Mouse (Mus musculus): ENCODE data around the gene Nfasc. TPM values are rescaled to one million over a fixed set of nuclear protein-coding genes. Genes with fewer than 3 reads are reported as not detected.
A peak's percentile ranks its signal among the peaks of the same experiment; 100 is the strongest.

Nfasc gene
- total RNA-seq, 4 experiments from 2014 or later = 0.24 to 0.88 (median 0.35) TPM

GRCm38 (mm10) chr1:132647958-132648357 lies 93.6 kb downstream of the Nfasc start:
- DNase-seq (ENCODE audit: low spot score) = no peak

GRCm38 (mm10) chr1:132641049-132641795 lies 100.4 kb downstream of the Nfasc start:
- no peak for DNase-seq (ENCODE audit: low spot score)

- peak; percentile 20 for DNase-seq (ENCODE audit: low spot score)
These were observed 101.3 kb downstream of the Nfasc start for GRCm38 (mm10) chr1:132640256-132640655.

GRCm38 (mm10) chr1:132637346-132637745 lies 104.3 kb downstream of the Nfasc start:
- DNase-seq (ENCODE audit: low spot score) = no peak

DNA sequence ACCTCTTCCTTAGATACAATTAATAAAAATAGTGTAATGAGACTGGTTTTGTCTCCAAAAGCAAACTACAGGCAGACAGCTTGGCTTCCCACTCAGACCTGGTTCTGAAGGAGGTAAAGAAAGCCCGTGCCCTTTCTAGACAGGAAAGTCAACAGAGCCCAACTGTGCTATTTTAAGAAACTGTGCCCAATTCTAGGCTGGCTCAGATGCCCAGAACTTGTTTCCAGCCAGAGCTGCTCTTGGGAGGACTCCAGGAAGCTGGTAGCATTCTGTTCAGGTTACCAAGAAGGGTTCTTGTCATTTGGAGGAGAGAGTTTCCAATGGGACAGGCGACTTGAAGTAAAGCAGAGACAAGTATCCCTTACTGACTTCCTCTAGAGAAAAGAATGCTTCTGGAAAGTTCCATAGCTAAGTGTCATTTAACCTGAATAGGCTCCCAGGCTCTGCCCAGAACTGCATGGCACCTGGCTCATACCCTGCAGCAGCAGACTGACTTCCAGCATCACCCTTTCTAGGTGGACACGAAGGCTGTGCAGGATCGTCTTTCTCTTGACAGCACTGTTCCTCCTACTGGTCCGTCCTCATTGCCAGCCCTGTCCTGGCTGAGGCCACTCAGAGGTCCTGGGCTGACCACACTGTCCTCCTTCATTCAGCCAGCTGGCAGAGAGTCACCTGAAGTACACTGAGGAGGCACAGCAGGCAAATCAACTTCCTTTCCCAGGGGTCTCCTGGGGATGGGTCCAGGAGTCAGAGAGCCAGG lies 111.8 kb downstream of the Nfasc start:
- peak; percentile 48 for DNase-seq (ENCODE audit: low spot score)

DNA sequence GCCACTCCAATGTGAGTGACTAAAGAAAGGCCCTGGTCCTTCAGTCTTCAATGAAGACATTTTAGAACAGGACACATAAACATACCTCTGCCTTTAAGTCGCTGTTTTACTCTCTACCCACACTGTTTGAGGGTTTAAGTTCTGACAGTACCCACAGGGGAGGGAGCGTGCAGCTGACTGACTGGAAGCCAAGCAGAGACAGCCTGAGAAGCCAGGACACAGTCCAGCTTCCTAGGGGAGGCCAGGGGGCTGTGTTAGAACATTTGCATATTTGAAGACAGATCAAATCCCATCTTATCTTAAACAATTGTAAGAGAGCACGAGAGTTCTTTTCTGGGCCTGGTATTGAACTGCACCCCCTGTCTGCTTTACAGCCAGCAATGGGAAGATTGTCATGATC lies 113.0 kb downstream of the Nfasc start:
- DNase-seq (ENCODE audit: low spot score) = no peak

DNA sequence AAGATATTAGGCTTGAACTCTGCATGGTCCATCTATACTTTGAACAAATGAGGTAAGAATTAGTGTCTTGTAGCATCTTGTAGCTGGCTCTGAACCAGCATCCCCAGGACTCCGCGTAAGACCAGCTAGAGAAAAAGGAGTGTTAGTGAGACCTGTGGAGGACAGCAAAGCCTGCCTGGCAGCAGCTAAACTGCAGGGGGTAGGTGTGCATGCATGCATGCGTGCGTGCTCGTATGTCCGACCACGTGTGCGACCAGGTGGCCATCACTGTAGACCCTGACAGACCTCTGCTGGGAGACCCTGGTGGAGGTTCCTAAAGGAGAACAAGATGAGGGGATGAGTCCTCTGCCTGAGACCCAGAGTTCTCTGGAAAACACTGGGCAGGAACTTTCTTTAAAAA lies 113.4 kb downstream of the Nfasc start:
- DNase-seq (ENCODE audit: low spot score) = no peak

GRCm38 (mm10) chr1:132626125-132626756 lies 115.4 kb downstream of the Nfasc start:
- DNase-seq (ENCODE audit: low spot score) = no peak

- DNase-seq (ENCODE audit: low spot score) = no peak
These were observed 116.6 kb downstream of the Nfasc start for GRCm38 (mm10) chr1:132625034-132625433.

GRCm38 (mm10) chr1:132624466-132624865 lies 117.1 kb downstream of the Nfasc start:
- DNase-seq (ENCODE audit: low spot score) = no peak

DNA sequence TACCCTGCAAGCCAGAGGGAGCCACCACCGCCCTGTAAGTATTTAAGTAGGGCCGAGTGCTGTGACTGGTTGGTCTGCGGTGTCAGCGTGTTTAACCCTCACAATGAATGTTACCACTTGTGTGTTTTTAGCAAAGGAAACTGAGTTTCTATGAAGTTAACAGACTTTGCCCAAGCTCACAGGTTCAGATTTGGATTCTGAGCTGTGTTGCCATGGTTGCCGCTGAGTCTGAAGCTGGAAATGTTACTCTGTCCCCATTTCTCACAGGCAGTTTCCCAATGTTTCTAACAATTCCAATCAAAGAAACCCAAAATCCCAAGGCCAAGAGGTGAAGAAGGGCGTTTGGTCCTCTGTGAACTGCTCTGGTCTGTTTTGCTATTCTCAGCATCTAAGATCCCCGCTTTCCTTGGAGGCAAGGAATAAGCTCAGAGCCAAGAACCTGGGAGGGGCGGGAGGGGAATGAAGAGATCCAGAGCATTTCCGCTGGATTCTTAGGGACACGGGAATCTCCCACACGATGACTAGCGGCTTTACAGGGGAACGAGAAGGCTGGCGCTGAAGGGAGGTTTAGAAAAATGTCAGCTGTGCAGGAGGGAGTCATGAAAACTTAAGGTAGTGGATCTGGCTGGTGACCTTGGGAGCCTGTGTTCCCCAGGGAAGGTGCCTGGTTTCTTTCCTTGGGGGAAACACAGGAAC lies 117.8 kb downstream of the Nfasc start:
- no peak for DNase-seq (ENCODE audit: low spot score)

GRCm38 (mm10) chr1:132612066-132612465 lies 129.5 kb downstream of the Nfasc start:
- no peak for DNase-seq (ENCODE audit: low spot score)

DNA sequence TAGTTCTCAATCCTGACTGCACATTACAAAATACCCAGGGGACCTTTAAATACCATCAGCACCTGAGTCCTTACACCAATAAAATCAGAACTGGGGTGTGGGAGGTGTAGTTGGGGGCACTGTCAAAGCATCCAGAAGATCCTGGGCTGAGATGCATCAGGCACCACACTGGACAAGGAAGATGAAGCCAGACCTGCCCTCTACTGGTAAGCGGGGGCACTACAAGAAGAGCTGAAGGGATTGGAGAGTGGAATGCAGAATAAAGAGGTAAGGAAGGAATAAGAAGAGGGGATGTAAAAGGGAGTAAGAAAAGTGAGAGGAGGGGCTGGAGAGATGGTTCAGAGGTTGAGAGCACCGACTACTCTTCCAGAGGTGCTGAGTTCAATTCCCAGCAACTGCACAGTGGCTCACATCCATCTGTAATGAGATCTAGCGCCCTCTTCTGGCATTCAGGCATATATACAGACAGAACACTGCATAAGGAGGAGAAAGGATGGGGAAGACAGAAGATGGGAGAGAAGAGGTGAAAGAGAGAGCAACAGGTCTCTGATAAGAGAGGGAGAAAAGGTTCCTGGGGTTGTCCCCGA lies 132.5 kb downstream of the Nfasc start:
- DNase-seq (ENCODE audit: low spot score) = peak; percentile 33

DNA sequence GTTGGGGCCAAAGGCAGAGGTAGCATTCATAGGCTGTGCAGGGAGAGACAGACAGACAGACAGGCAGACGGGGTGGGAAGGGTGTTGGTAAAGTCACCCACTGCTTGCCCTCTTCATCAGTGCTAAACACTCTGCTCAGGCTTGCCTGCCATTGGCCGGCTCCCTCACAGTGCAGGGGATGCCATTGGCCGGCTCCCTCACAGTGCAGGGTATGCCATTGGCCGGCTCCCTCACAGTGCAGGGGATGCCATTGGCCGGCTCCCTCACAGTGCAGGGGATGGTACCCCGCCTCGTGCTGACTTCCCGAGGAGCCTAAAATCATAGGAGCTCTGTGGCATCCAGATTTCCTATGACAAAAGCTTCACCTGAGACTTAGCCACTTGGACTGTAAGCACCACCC lies 139.4 kb downstream of the Nfasc start:
- DNase-seq (ENCODE audit: low spot score) = no peak

DNA sequence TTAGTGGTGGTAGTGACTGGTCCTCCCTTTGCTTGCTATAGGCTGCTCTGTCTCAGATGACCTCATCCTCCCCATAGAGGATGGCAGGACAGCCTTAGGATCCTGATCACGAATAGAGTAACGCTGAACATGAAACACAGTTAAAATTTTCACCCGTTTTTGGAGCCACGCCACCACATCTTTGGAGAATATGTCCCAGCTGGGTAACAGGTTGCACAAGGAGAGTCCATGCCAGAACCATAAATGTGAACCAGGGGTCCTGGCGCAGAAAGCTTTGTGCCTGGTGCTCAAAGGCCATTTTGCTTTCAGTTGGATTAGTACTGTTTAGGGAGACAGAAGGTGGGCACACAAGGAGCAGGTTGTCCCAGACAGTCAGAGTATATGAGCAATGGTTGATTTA lies 143.6 kb downstream of the Nfasc start:
- no peak for DNase-seq (ENCODE audit: low spot score)

GRCm38 (mm10) chr1:132595741-132596140 lies 145.9 kb downstream of the Nfasc start:
- DNase-seq (ENCODE audit: low spot score) = no peak

GRCm38 (mm10) chr1:132594587-132594986 lies 147.0 kb downstream of the Nfasc start:
- DNase-seq (ENCODE audit: low spot score) = peak; percentile 32

- no peak for DNase-seq (ENCODE audit: low spot score)
These were observed 149.5 kb downstream of the Nfasc start for GRCm38 (mm10) chr1:132592145-132592544.

DNA sequence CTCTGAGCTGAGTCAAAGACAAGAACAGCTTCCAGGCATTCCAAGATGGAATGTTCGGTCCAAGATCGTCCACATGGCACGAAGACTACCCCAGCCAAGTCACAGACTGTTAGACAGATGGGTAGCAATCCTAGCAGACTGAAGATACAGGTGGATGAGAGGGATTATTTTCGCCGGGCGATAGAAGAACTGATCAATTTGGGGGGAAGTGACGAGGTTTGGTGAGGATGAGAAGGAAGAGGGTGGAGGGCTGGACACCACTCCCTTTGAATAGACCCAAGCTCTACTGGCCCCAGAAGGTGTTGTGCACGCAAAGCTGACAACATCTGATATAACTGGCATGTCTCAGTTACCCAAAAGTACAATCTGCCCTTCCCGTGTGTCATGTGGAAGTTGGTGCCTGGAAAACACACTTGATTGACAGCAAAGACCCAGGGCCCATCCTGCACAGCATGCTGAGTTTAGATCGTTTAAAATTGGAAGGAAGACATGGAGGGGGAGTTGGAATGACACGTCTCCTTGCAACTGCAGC lies 150.1 kb downstream of the Nfasc start:
- DNase-seq (ENCODE audit: low spot score) = no peak

GRCm38 (mm10) chr1:132586679-132587201 lies 154.9 kb downstream of the Nfasc start:
- DNase-seq (ENCODE audit: low spot score) = no peak

DNA sequence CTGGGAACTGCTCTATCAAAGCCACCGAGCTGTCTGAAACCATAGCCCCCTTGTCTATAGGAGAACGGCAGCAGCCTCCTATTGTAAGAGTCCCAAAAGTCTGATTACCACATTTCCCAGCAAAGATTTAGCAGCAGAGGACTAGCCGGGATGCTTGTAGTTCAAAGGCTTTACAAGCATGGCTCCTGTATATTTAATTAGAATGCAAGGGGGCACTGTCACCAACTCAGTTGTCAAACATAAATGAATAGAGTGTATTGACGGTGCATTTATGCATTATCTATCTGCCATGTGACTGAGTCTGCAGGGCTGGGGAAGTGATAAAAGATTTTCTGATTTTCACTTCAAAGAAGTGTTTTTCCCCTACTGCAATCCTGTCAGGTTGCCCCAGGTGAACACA lies 156.2 kb downstream of the Nfasc start:
- DNase-seq (ENCODE audit: low spot score) = no peak
